Mouse (Mus musculus): ENCODE measurements around the gene Fbxo21.

- TF ChIP-seq CTCF (IDR thresholded peaks at IDR 0.05; ENCODE audit: control insufficient read depth, insufficient read depth, low read length) (no peak), POLR2A (IDR thresholded peaks at IDR 0.05; ENCODE audit: borderline replicate concordance, control insufficient read depth, low read depth, low read length) (no peak)
These were observed 74.2 kb downstream of the Fbxo21 start for GRCm38 (mm10) chr5:118050743-118051142.
